Mouse (Mus musculus) CD8-positive naive resting alpha-beta T cell, adult 2 months (primary cell): ENCODE results near the gene Gm867.

Source experiments
- DNase-seq, 2 experiments: peaks; one replicate each; pipeline ENCODE4 v3.0.0; 2022; ENCODE audit warnings: low read depth in 2 of 2, low spot score in 2 of 2

The Gm867 gene

DNA sequence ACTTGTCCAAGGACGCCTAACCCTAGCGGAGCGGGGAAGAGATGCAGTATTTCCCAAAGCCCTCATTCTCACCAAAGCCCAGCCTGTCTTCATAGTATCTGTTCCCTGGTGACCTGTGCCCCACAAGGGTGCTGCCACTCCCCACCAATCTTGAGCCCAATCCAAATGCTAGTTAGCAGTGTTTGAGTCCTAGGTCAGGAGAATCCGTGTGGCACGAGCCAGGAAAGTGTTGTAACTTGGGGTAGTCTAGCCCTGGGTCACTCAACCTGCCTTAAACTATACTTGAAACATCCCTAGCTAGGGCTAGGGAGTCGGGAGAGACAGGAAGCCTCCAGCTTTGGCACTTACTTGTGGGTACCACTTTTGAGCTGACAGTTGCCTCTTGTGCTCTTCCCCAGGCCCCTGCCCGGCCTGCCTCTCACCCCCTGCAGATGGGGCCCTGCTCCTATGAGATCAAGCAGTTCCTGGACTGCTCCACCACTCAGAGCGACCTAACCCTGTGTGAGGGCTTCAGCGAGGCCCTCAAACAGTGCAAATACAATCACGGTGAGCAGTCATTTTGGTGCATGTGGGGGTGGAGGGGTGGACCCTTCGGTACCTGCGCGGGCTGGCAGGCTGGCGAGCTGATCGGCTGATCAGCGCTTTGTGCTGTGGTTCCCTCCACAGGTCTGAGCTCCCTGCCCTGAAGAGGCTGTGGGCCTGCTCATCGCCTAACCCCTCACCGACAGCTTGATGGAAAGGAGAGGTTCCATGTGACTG is 3.4 kb downstream of the Gm867 start:
- DNase-seq: no peak

DNA sequence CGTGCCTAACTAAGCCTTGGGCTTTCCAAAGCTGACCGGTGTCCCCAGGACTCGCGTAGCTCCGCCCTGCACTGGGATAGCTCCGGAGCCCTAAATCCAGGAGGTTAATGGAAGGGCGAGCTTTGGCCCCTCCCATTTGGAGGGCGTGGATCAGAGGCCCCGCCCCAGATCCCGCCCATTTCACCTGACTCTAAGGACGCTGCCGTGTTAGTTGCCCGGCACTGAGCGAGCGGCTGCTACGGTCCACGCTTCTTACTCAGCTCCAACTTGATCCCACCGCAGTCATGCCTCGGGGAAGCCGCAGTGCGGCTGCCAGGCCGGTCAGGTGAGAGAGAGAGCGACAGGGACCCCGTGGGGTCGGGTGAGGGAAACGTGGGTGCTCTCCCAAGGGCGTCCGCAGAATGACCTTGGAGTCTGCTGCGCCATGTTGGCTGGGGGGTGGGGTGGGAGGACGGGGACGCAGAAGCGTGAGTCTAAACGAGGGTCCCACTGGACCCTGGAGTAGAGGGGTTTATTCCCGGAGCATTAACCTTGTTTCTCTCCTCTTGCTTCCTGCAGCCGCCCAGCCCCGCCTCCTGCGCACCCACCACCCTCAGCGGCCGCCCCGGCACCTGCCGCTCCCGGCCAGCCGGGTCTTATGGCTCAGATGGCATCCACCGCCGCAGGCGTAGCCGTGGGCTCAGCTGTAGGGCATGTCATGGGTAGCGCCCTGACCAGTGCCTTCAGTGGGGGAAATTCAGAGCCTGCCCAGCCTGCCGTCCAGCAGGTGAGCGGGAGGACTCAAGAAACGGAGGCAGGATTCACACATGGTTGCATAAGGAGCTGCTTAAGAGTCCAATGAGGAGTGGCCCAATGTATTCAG is 4.6 kb downstream of the Gm867 start, which contains the start of gene Mmp11:
Mmp11 (minus strand) TSS at position 817 of the 862 bp plus-strand sequence.
- DNase-seq: peak; percentile 35 to 64

DNA sequence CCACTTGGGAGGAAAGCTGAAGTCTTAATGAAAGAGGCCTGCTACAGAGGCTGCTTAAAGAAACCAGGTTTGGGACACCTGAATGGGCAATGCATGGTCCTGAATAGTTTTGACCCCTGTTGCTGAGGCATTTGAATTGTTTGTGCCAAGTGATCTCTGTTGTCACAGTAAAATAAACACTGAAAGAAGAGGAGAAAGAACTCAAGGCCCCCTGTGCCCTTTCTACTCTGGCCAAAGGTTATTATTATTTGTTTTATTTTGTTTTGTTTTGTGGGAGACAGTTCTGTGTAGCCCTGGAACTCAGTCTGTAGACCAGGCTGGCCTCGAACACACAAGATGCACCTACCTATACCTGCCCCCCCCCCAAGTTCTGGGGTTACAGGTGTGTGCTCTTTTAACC is 5.5 kb downstream of the Gm867 start:
- no peak for DNase-seq

DNA sequence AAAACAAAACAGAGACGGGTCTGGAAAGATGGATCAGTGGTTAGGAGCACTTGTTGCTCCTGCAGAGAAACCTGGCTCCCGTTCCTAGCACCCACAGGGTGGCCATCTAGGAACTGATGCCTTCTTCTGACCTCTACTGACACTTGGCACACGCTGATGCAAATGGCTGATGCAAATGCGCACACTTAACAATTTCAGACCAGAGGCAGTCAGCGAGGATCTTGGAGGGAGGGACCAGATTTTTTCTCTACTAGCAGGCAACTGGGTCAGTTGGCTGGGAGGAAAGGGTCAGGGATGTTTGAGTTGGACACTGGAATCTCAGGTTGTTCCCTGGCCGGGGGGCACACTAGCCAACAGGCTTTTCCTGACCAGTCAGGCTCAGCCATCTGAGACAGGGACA is 7.6 kb downstream of the Gm867 start, which contains the start of gene Chchd10:
Chchd10 (plus strand) TSS at position 240 of the 400 bp plus-strand sequence.
- no peak for DNase-seq

- peak; percentile 18 to 26 for DNase-seq
Measured at GRCm38 (mm10) chr10:75932081-75932678, 8.3 kb downstream of the Gm867 start.

DNA sequence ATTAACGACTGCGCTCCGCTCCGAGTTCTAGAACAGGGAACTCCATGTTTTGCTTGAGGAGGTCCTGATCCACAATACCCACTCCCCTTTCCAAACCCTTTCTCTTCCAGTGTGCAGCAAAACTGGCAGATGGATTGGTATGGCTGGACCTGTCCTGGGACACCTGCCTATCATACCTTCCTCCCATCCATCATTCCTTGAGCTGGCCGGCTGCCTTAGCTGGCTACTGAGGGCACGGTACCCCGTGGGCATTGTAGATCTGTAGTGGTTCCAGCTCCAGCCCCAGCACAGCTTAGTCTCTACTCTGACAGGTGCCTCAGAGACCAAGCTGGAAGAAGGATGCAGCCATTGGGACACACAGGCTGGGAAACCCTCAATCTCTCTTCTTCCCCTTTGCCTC is 9.2 kb downstream of the Gm867 start:
- DNase-seq: no peak

GRCm38 (mm10) chr10:75930304-75930703 is 10.2 kb downstream of the Gm867 start:
- DNase-seq: no peak

DNA sequence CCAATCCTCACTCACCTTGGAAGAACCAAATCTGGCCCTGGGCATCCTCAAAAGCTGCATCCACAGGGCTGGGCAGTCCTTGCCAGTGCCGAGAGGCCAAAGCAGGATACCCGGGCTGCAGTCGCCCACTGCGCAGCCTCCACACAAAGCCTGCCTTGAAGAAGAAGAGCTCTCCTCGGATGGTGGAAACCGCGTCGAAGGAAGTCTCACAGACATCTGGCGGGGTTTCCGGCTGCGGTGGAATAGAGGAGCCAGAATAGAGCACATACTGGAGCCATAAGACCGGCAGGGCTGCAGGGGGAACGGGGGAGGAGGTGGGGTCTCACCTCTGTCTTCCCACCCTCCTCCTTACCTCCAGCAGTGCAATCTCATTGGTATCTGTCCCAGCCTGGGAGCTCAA is 14.1 kb downstream of the Gm867 start:
- DNase-seq: no peak

DNA sequence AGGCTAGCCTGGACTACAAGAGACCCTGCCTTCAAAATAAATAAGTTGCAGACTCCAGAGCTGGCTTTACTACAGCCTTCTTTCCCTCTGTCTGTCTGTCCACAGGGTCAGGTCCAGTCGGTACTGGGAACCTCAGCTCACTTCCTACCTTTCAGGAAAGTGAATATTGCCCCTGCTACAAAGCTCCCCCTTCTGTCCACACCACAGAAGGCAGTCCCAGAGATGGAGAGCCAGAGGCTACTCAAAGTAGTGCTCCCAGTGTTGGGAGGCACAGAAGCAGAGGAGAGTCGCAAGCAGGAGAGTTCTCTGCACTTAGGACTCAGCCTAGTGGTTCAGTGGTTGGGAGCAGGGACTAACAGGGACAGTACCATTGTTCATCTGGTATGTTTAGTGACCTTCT is 16.1 kb downstream of the Gm867 start:
- no peak for DNase-seq

GRCm38 (mm10) chr10:75921726-75922560 is 18.5 kb downstream of the Gm867 start:
- DNase-seq: peak in 1 of 2 experiments; percentile 10

DNA sequence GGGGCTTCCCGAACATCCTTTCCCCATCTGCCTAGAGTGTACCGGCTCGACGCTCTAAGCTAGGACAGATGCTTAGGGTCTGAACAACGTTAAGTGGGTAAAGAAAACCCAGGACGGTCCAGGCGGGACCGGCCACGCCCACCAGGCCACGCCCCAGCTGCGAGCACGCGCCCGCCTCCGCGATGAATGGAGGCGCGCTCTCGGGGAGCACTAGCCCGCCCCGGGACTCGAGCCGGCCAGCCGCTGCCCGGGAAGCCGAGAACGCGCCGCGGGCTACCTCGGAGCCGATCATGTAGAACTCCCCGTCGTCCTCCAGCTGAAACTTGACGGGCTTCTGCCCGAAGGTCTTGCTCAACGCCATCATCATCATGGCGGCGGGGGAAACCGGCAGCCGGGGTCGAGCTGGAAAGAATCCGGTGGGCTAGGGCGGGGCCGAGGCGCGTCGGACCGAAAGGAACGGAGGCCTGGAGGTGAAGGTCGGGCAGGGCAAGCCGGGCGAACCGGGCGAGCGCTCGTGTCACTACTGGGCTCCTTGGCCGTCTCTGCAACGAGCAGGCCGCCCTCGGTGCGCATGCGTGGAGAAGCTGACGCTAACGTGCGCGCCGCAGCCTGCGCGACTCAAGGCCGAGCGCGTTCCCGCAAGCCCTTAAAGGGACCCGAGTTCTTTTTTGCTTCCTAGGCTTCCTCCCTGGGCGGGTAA is 19.3 kb downstream of the Gm867 start, which contains the start of gene Smarcb1:
Smarcb1 (minus strand) TSS at position 592 of the 700 bp plus-strand sequence.
- DNase-seq: peak; percentile 88 to 93

GRCm38 (mm10) chr10:75919026-75919425 is 21.4 kb downstream of the Gm867 start:
- no peak for DNase-seq

GRCm38 (mm10) chr10:75916840-75917239 is 23.6 kb downstream of the Gm867 start:
- no peak for DNase-seq

DNA sequence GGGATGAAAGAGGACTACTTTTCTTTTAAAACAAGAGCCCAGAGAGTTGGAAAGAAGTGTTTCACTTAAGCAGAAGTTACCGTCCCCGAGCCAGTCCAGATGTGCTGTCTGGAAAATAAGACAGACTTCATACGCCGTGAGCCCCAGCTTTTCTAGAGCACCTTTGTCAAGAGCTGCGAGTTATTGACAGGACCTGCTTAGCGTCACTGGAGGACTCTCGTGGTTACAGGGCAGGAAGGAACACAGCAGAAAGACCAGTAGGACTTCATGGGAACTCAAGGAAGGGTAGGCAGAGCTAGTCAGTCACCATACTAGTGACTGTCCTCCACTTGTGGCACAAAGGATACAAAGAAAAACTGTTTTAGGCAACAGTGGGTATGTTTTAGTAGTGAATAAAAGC is 24.9 kb downstream of the Gm867 start:
- DNase-seq: no peak

DNA sequence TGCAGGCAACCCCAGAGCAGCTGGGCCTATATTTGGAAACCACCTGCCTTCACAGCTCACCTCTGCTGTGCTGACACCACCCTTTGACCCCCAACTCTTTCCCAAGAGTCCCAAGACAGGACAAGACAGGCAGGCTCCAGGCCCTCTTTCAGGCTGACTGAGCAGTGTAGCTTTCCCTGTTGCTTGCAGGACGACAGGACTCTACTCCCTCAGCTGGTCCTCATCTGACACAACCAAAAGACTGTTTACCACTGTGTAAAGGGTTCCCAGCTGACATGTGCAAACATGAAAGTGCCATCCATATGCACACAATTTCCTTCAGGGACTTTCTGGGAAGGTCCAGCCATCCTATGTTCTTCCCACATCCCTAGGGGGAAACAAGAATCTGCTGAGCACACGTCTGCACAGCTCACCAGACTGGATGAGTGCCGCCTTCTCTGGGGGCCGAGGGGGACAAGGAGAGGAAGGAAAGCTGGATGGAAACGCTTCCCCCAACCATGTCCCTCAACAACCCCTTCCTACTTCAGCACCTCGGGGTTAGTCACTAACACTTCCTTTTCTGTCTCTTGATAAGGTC is 27.4 kb downstream of the Gm867 start:
- no peak for DNase-seq

DNA sequence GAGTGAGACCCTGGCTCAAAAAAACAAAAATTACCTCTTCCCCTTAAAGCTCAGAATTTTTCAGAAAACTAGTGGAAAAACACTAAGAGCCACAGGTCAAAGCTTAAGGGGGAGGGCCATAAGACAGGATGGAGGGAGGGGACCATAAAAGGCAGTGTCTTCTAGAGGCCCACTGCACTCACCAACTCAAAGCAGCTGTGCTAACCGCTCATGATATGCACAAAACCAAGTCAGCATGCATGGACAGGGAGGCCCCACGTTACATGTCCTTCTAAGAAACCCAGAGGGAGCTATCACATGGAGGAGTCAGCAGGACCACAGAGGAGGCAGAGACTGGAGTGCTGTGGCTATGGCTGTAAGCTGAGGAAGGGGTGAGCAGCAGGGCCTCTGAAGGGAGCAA is 29.8 kb downstream of the Gm867 start:
- no peak for DNase-seq

DNA sequence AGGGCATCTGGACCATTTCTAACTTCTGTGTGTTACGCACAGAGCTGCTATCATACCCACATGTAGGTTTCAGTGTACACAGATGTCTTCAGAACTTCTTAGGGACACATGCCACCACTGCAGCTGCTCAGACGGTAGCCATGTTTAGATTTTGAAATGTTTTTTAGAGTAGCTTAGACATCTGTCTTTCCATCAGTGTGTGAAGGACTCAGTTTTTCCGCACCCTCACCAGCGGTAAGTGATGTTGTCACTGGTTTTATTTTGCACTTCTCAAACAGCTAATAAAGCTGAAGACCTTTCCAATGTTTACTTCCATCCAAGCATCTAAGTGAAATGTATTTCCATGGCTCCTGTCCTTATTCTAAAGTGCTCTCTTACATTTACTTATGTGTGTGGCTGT is 33.6 kb downstream of the Gm867 start:
- no peak for DNase-seq

DNA sequence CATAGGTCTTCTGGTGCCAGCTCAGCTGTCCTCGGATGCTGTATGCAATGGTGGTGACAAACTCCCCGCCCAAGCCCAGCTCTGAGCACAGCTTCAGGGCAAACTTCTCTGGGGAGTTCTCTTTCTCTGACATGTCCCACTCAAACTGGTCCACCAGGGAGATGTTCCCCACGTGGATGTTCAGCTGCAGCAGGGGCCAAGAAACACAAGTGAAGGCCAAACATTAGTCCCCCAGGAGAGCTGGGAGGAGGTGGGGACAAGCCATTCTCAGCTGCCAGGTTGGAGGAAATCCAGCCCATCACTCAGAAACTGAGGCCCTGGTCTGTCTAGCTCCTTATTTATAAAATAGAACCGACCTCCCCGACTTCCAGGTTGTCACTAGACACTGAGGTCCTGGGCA is 36.1 kb downstream of the Gm867 start:
- no peak for DNase-seq

DNA sequence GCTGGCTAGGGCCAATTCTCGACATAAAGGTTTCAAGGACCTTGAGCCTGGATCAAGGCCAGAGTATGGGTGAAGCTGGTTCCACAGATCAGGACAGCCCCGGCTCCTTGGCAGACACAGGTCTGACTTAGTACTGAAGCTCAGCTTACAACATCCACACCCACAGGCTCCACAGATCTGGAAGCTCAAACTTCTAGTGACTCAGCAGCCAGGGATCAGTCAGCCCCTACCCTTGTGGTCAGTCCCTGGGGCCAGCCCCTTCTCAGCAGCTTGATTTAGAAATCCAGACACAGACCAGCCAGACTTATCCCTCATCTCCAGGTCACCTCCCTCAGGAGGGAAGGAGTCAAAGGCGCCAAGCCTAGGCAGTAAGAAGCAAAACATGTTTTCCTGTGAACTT is 41.6 kb downstream of the Gm867 start:
- no peak for DNase-seq

DNA sequence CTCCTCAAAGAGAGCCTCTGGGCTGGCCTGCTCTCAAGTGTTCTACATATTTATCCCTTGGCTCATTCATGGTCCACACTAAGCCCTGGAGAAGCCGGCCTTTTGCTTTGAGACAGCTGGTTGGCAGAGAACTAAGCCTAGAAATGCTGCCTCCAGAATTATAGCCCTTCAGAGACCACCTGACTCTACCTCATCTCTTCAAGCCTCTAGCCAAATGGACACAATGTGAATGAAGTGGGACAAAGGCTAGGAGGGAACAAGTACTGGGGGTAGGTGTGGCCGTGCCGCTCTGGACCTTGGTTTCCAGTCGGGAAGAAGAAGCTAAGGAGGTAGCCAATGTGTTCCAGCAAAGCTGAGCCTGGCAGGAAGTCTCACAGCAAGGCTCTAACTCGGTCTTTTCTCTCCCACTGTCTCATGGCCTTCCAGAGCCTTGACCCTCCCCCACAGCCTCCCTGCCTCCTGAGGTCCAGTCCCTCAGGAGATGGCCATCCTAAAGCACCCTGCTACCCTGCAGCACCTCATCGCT is 42.4 kb downstream of the Gm867 start:
- no peak for DNase-seq
